Mouse (Mus musculus): ENCODE measurements around the gene AU040320. TPM values are rescaled to one million over a fixed set of nuclear protein-coding genes. Genes with fewer than 3 reads are reported as not detected.

The AU040320 gene
- 72.5 and 135 TPM in 2 replicates for polyA plus RNA-seq (2012; rRNA removed)

DNA sequence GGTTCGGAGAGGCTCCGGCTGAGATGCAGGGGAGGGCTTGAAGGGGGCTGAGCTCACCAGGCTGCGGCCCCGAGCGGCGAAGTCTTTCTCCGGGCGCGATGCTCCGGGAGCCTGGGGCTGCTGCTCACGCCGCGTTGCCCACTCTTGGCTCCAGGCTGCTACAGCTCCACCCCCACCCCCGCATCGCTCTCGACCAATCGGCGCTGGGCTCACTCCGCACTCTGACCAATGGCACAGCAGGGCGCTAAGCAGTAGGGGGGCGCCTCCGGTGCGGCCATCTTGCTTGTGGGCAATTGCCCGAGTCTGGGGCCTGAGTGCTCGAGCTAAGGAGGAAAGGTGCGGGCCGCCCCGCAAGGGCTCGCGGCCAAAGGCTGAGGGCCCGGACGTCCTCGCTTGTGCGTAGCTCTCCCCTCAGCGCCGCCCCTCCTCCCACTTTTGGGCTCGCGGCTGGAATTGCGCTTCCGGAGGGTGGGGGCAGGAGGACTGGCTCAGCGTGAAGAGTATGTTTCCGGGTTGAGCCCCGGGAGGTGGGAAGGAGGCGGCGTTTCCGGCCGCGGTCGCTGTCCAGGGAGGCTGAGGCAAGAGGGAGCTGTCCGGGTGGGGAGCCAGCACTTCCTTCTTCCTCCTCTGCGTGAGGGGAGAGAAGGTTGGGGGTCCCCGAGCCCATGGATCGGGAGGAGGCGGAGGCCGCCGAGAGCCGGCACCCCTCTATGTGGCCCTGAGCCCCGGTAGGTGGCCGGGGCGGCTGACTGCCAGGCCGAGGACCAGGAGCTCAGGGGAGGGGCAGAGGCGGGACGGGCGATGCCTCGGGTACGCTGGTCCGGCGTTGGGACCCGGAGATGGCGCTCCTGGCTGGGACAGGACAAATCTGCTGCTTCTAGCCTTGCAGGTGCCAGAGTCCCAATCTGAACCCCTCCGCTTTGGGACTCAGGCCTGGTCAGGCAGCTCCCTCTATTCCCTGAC, at the start of gene AU040320, which contains the start of gene Ncdn:
TSS of gene AU040320 (plus strand) at position 277 of the 963 bp plus-strand sequence.
TSS of gene Ncdn (minus strand) at position 171 of the 963 bp plus-strand sequence.
- no peak for DNase-seq (ENCODE audit: low read depth, low spot score)
- WGBS = under 1% methylated on average over 71 of the region's 71 CpGs

DNA sequence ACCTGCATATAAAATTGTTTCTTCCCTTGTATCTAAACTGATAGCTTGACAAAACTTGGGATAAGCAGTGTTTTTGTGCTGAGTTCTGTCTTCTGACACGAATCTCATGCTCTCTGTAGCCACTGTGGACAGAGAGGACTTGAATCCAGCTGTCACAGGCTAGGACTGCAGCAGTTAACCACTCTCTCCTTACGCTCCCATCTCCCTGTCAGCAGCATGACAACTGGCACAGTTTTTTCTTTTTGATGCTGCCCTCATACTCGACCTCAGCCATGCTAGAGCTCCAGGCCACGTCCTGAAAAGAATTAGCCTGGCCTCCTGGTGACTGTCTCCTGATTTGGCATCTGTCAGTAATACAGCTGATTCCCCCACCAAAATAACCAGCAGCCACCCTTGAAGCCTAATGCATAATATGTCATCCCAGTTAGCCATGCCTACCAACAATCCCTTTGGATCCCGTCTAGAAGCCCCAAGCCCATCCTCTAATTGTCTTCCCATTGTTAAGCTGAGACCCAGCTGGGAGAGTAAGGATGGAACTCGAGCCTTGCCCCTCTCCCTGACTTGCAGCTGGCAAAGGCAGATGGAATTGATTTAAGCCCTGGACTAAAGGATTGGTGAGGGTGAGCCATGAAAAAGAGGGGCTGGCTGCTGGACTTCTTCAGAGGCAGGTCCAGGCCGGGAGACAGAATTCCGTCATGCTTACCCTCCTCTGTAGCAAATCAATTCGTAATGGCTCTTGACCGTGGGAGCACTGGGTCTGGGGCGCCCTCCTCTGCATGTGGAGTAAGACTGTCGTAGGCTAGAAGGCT, 46.5 kb upstream of the AU040320 start:
- no peak for DNase-seq (ENCODE audit: low read depth, low spot score)
- 84% methylated on average over 12 of the region's 12 CpGs for WGBS

- WGBS = 89% methylated on average over 5 of the region's 5 CpGs
- DNase-seq (ENCODE audit: low read depth, low spot score) = no peak
These were observed 45.9 kb upstream of the AU040320 start for GRCm38 (mm10) chr4:126707439-126707826.

DNA sequence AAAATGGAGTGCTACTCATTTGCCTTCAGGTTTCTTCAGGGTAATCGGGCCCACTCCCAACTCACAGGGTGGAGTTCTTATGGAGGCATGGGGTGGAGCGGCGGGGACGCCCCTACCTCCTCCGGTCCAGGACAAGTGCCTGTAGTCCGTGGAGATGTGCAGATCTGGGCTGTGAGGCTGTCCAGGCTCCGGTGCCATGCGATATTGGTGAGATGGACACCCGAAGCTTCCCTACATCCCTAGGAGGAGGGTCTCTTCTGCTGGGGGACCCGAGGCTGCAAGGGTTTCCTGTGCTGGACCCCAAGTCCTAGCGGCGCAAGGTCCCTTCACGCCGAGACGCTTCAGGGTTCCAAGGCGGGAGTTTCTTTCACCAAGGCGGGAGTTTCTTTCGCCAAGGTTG, 21.2 kb upstream of the AU040320 start:
- 3% methylated on average over 18 of the region's 18 CpGs for WGBS
- DNase-seq (ENCODE audit: low read depth, low spot score) = no peak

DNA sequence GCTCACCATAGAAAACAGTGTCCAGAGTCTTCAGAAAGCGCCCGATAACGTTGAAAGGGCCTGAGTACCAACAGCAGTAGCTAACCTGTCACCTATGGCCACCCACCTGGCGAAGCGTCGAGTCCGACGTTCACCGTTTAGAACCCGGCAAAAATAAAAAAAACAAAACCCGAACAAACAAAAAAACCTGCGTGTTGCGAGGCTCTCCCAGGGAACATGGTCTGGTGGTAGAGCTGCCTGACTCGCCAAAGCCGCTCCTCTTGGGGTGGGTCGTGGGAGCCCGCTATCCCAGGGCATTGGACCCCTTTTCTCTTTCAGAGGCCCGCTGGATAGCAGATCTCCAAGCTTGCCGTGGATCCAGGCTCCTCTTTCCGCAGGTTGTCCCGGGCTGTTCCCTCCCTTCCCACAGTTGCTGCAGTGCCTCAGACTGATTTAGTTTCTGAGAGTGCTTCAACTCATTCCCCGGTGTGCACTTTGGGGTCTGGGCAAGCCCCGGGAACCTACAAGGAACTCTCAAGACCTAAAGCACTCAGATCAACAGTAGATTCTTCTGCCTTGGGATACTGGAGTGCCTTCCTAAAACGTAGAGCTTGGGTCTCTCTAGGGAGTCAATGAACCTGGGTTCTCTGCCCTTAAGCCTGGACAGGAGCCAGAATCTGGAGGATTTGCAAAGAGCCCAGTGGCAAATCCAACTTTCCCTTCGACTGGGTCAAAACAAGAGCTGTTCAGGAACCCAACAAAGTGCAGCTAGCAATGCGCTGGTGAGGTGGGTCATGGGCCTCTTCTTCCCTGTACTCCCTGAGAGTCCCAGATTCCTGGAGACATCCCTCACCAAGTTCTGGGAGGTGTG, 20.6 kb upstream of the AU040320 start:
- no peak for DNase-seq (ENCODE audit: low read depth, low spot score)
- 6% methylated on average over 26 of the region's 26 CpGs for WGBS

DNA sequence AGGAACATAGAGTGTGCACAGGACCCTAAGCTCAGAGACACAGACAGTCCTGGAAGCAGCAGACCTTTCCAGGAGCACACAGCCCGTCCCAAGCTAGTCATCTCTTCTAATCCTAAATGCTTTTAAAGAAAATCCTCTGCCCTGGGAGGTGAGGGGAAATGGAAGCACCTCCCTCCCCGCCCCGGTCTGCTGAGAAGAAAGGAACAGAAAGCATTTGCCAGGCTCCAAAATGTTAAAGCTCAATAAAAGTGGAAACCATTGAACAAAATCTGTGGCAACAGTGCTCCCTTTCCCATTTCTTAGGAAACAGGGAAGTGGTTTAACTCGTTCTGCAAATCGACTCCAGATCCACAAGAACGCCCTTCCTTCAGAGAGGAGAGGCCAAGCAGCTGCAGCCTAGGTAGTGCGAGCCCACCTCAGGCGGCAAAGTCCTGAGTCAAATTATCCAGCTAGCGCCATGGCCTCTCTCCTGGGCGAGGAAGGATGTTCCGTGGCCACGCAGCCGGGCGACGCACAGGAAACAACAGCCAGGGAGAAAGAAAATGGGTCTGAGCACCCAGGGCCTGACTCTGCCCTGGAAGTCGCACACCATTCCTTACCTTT, 19.2 kb upstream of the AU040320 start:
- 4% methylated on average over 16 of the region's 16 CpGs for WGBS
- no peak for DNase-seq (ENCODE audit: low read depth, low spot score)

GRCm38 (mm10) chr4:126734700-126735381, 18.5 kb upstream of the AU040320 start:
- no peak for DNase-seq (ENCODE audit: low read depth, low spot score)
- WGBS = 5% methylated on average over 51 of the region's 51 CpGs

DNA sequence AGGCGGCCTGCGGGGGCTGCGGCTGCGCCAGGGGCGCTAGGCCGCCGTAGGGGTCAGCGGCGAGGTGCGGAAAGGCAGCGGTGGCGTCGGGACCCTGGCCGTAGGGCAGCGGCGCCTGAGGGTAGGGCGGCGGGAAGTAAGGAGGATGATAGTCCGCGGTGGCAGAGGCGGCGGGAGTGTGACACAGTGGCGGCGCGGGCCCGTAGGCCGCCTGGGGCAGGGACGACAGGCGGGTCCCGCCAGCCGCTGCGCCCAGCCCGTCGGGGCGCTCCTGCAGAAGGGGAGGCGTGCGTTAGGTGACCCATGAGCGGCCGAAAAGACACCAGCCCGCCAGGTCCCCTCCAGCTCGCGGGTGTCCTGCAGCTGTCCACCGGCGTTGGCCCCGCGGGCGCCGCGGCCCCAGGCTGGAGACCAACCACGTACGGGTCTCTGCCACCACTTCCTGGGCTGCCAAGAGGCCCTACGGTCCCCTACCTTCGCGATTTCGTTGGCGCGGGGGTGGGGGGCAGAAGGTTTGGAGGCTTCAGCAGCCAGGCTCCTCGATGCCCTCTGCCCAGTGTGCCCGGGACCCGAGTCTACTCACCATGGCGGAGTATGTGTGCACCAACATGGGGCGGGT, 17.9 kb upstream of the AU040320 start:
- DNase-seq (ENCODE audit: low read depth, low spot score) = no peak
- 2% methylated on average over 61 of the region's 62 CpGs for WGBS

DNA sequence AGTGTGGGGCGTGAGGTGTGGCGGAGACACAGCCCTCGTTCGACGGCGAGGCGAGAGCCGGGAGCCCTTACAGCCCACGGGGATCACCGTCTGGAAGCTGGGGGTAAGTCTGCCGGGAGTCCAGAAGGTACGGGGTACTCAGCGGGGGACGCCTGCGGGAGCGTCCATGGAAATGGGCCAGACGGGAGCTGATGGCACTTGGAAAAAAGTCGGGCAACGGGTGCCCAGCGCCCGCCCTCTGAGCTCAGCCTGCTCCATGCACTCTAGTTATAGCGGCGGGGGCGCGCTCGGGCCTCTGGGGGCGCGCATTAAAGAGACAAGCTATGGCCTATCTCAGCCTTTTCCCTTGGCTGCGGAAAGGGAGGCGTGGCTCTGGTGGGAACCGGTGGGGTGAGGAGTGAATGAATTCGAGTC, 17.3 kb upstream of the AU040320 start, which contains the start of gene Tfap2e:
TSS of gene Tfap2e (minus strand) at position 240 of the 414 bp plus-strand sequence.
- 2% methylated on average over 32 of the region's 32 CpGs for WGBS
- no peak for DNase-seq (ENCODE audit: low read depth, low spot score)

DNA sequence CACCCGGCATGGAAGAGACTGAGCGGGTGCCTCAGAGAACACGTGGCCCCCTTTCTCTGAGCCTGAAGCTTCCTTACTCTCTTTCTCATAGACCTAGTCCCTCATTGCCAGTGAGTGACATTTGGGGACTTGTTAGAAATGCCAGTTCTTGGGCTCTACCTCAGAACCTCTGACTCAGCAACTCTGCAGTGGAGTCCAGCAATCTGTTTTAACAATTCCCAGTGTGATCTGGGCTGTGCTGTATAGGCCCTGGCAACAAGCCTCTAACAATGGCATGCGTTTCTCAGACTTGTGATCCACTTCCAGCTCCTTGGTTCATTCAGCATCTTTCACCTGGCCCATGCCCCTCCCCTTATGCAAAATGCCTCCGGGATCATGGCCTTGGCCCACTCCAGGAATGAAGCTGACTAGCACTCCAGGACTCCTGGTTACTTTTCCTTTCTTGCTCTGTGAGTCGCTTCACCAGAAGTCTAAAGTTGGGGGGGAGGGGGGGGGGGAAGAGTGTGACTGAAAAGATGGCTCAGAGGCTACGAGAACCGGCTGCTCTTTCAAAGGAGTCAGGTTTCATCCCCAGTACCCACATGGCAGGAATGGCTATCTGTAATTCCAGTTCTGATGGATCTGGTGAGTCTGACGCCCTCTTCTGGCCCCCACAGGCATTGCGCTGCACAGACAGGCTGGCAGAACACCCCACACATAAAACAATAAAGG, 13.2 kb upstream of the AU040320 start:
- 37% methylated on average over 10 of the region's 10 CpGs for WGBS
- DNase-seq (ENCODE audit: low read depth, low spot score) = no peak

GRCm38 (mm10) chr4:126741448-126741847, 11.9 kb upstream of the AU040320 start:
- no peak for DNase-seq (ENCODE audit: low read depth, low spot score)
- whole genome bisulfite sequencing = 4% methylated on average over 12 of the region's 12 CpGs

DNA sequence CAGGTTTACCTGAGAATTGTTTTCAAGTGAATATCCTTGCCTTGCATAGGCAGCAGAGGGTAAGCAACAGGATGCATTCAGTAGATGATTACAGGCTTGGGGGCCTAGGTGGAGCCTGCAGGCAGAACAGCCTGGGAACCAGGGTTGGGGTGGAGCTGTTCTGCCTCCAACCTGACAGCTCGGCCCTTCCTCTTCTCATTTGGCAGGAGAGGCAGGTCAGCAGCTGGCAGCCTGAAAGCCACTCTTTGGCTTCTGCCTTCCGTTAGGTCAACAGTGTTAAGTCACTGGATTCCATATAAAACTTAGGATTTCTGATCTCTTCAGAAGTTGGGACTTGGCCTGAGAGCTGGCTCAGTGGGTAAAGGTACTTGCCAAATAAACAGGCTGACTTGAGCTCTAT, 10.4 kb upstream of the AU040320 start:
- WGBS = 40% methylated on average over 2 of the region's 2 CpGs
- no peak for DNase-seq (ENCODE audit: low read depth, low spot score)

- 52% methylated on average over 11 of the region's 11 CpGs for WGBS
- no peak for DNase-seq (ENCODE audit: low read depth, low spot score)
These were observed 9.6 kb upstream of the AU040320 start for GRCm38 (mm10) chr4:126743713-126744112.

- WGBS = 95% methylated on average over 14 of the region's 14 CpGs
These were observed 8.5 kb upstream of the AU040320 start for GRCm38 (mm10) chr4:126744831-126745230.

GRCm38 (mm10) chr4:126745506-126746193, 7.7 kb upstream of the AU040320 start:
- DNase-seq (ENCODE audit: low read depth, low spot score) = no peak
- 48% methylated on average over 13 of the region's 13 CpGs for WGBS

More at GRCm38 (mm10) chr4:126744831-126745230, 8.5 kb upstream of the AU040320 start:
- no peak for DNase-seq (ENCODE audit: low read depth, low spot score)

GRCm38 (mm10) chr4:126746194-126746840, 7.0 kb upstream of the AU040320 start:
- DNase-seq (ENCODE audit: low read depth, low spot score) = no peak
- WGBS = 83% methylated on average over 10 of the region's 10 CpGs
